ENCODE assay signal across 12 mouse cellular contexts in the genomic region with DNA sequence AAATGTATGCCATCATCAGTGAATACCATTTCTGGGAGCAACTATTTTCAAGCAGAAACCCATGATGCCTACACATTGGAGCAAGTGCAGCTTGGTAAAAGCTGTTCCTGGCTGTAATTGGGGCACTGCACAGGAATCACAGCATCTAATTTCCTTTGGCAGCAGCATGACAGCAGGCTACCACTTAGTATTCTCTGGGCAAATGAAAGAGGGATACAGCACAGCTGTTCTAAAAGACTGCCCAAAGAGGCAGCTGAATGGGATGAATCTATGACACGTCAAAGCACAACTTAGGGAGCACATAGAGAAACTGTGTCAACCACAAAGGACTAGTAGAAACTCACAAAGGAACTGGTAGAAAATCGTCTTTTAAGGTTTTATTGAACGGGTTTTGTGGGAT.
DNase-seq lines count a peak whose midpoint lies in the region; ATAC-seq lines count a peak whose summit lies in the region.
"Had no signal": no experiment of that assay in that cellular context is flagged by ENCODE, and none has a peak within 500 bp of the region (broad histone marks: within the 10 kb centered on the region; RNA-seq: fewer than 3 reads in every experiment).

No protein-coding gene starts in this region.

- peak; percentile 1 for DNase-seq in cerebellum, adult 9-11 months
- DNase-seq in cerebellum, adult 11 months = no peak
- peak; percentile 20 to 46 for DNase-seq in right cerebral cortex, postnatal 10 days (ENCODE audit: low spot score in 2 of 2)
- DNase-seq in right cerebral cortex, postnatal 14 days = no peak
- peak; percentile 10 to 17 for DNase-seq in left cerebral cortex, postnatal 14 days (ENCODE audit: low spot score in 2 of 2)
- DNase-seq in adrenal gland, adult 2 months = no peak
- DNase-seq: cerebellum, adult 18-20 months; gastrocnemius, postnatal 36 days; lung, postnatal 14 days had no signal

- intact Hi-C loops in left cerebral cortex, postnatal 14 days (cut with DNase I) = no loop called here

- ATAC-seq in activated CD4-positive, CD25-positive, alpha-beta regulatory T cell, adult 4 months = no peak
- no peak for ATAC-seq in erythroblast, adult 5-6 weeks (replicated peaks; ENCODE audit: low FRiP score, poor library complexity, severe bottlenecking)
- ATAC-seq: intestine, embryonic 15.5 days had no signal

Comparison
In these comparisons a context has a peak if more than half of its experiments do, and no peak if none do; other contexts are left out.
1. DNase-seq: peak in cerebellum, adult 9-11 months (single experiment), right cerebral cortex, postnatal 10 days (2 of 2) and left cerebral cortex, postnatal 14 days (2 of 2); none in cerebellum, adult 11 months (single experiment), right cerebral cortex, postnatal 14 days (single experiment) and adrenal gland, adult 2 months (single experiment).